Mouse (Mus musculus) liver, postnatal 0 days (tissue): ENCODE results near the gene Olfr209.

Experiments used
- CTCF ChIP-seq: sonication (generic); IDR thresholded peaks from 2 replicates; pipeline ENCODE4 v1.5.1; 2016; ENCODE audit warnings: antibody characterized with exemption, low read depth
- EP300 ChIP-seq: IDR thresholded peaks from 2 replicates; pipeline ENCODE4 v1.6.1; 2016; ENCODE audit warnings: antibody characterized with exemption, low read depth, mild to moderate bottlenecking

DNA sequence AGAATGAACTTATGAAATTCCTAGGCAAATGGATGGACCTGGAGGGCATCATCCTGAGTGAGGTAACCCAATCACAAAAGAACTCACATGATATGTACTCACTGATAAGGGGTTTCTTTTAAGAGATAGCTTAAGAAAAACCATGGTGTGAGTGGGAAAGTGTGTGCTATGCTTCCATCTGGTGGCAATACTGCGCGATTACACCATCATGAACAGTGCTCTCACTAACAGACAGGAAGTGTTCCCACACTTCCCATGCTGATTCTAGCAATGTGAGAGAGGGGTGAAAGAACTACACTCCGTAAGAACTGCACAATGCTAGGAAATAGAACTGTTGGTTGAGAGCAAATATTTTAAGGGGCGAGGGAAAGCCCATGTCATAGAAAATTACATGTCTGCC, 39.9 kb upstream of the Olfr209 start:
- peak; percentile 69 for TF ChIP-seq CTCF
- no peak for TF ChIP-seq EP300
